Mouse (Mus musculus) hindbrain, embryonic 10.5 days (tissue): ENCODE results near the gene Wwox. TPM values are rescaled to one million over a fixed set of nuclear protein-coding genes. Genes with fewer than 3 reads are reported as not detected.

Experiments
- DNase-seq: peaks from one replicate; pipeline ENCODE4 v3.0.0-alpha.2; 2017; ENCODE audit warnings: low spot score
- H3K27ac ChIP-seq: fragments of 300-500 bp; sonication (generic); 2 replicates; pipeline ENCODE4 v1.5.1; 2016; ENCODE audit warnings: mild to moderate bottlenecking, moderate library complexity
- H3K27me3 ChIP-seq: fragments of 300-500 bp; sonication (generic); 2 replicates; pipeline ENCODE4 v1.6.1; 2016; ENCODE audit warnings: mild to moderate bottlenecking; ENCODE audit not compliant: poor library complexity, insufficient read depth, severe bottlenecking
- H3K36me3 ChIP-seq: fragments of 300-500 bp; sonication (generic); 2 replicates; pipeline ENCODE4 v1.6.1; 2016; ENCODE audit warnings: mild to moderate bottlenecking, moderate library complexity
- H3K4me1 ChIP-seq: fragments of 300-500 bp; sonication (generic); replicated peaks from 2 replicates; pipeline ENCODE4 v1.6.1; 2016; ENCODE audit warnings: mild to moderate bottlenecking
- H3K4me3 ChIP-seq: fragments of 300-500 bp; sonication (generic); 2 replicates; pipeline ENCODE4 v1.5.1; 2016; ENCODE audit warnings: mild to moderate bottlenecking, moderate library complexity
- H3K9me3 ChIP-seq: fragments of 300-500 bp; sonication (generic); 2 replicates; pipeline ENCODE4 v1.6.1; 2016; ENCODE audit warnings: mild to moderate bottlenecking, moderate library complexity
- WGBS: fragments of 180-500 bp; shearing (Covaris S2); methylation state at CpG from one replicate; pipeline ENCODE4 v1.1.7; 2016; 5-methylcytosine and 5-hydroxymethylcytosine counted together
- polyA plus RNA-seq: library from polyadenylated mRNA; unstranded; fragments of >200 nt; fragmentation: Nextera tagmentation; extraction: Ambion mirVana; gene quantifications from 2 replicates; pipeline ENCODE4 v1.2.1, GENCODE M21; 2016

Wwox gene
- polyA plus RNA-seq, 1 experiment from 2014 or later = 12.5 TPM

GRCm38 (mm10) chr8:114675151-114675550, 235.7 kb downstream of the Wwox start:
- 91% methylated on average over 7 of the region's 7 CpGs for WGBS
- H3K27me3 ChIP-seq = no peaks in the 10 kb centered on the region
- no peaks in the 10 kb centered on the region for H3K36me3 ChIP-seq

GRCm38 (mm10) chr8:114676918-114677317, 237.5 kb downstream of the Wwox start:
- Histone ChIP-seq H3K4me3 (no peak overlapping the region), H3K36me3 (no peaks in the 10 kb centered on the region), H3K4me1 (peaks cover 7% of the 10 kb centered on the region), H3K27me3 (no peaks in the 10 kb centered on the region), H3K27ac (no peak overlapping the region), H3K9me3 (no peaks in the 10 kb centered on the region)
- 85% methylated on average over 2 of the region's 2 CpGs for WGBS
- no peak for DNase-seq

More at GRCm38 (mm10) chr8:114675151-114675550, 235.7 kb downstream of the Wwox start:
- no peak overlapping the region for H3K4me3 ChIP-seq
- H3K9me3 ChIP-seq = no peaks in the 10 kb centered on the region
- H3K4me1 ChIP-seq = peaks cover 7% of the 10 kb centered on the region
- no peak overlapping the region for H3K27ac ChIP-seq
- DNase-seq = no peak

- H3K27ac ChIP-seq = no peak overlapping the region
- H3K4me1 ChIP-seq = peaks cover 7% of the 10 kb centered on the region
- no peaks in the 10 kb centered on the region for H3K27me3 ChIP-seq
- WGBS = 62% methylated on average over 6 of the region's 6 CpGs
- H3K4me3 ChIP-seq = no peak overlapping the region
- H3K36me3 ChIP-seq = no peaks in the 10 kb centered on the region
- no peaks in the 10 kb centered on the region for H3K9me3 ChIP-seq
- no peak for DNase-seq
Measured at GRCm38 (mm10) chr8:114677551-114678127, 238.2 kb downstream of the Wwox start.

GRCm38 (mm10) chr8:114679386-114680098, 240.1 kb downstream of the Wwox start:
- no peaks in the 10 kb centered on the region for H3K36me3 ChIP-seq
- peaks cover 7% of the 10 kb centered on the region for H3K4me1 ChIP-seq
- H3K4me3 ChIP-seq = no peak overlapping the region
- H3K27me3 ChIP-seq = no peaks in the 10 kb centered on the region
- no peak for DNase-seq
- 89% methylated on average over 14 of the region's 14 CpGs for WGBS
- no peaks in the 10 kb centered on the region for H3K9me3 ChIP-seq
- no peak overlapping the region for H3K27ac ChIP-seq

GRCm38 (mm10) chr8:114681136-114681535, 241.7 kb downstream of the Wwox start:
- no peak for DNase-seq
- Histone ChIP-seq H3K4me1 (peaks cover 7% of the 10 kb centered on the region), H3K27ac (no peak overlapping the region), H3K36me3 (no peaks in the 10 kb centered on the region), H3K9me3 (no peaks in the 10 kb centered on the region), H3K27me3 (no peaks in the 10 kb centered on the region), H3K4me3 (no peak overlapping the region)
- 74% methylated on average over 10 of the region's 10 CpGs for WGBS

GRCm38 (mm10) chr8:114682166-114682565, 242.7 kb downstream of the Wwox start:
- peaks cover 7% of the 10 kb centered on the region for H3K4me1 ChIP-seq
- WGBS = 82% methylated on average over 10 of the region's 10 CpGs
- no peaks in the 10 kb centered on the region for H3K9me3 ChIP-seq
- H3K36me3 ChIP-seq = no peaks in the 10 kb centered on the region
- no peaks in the 10 kb centered on the region for H3K27me3 ChIP-seq
- no peak for DNase-seq
- no peak overlapping the region for H3K27ac ChIP-seq
- H3K4me3 ChIP-seq = no peak overlapping the region

- DNase-seq = no peak
- 87% methylated on average over 11 of the region's 11 CpGs for WGBS
- Histone ChIP-seq H3K4me3 (no peak overlapping the region), H3K36me3 (no peaks in the 10 kb centered on the region), H3K9me3 (no peaks in the 10 kb centered on the region), H3K4me1 (no peaks in the 10 kb centered on the region), H3K27me3 (no peaks in the 10 kb centered on the region), H3K27ac (no peak overlapping the region)
Measured at GRCm38 (mm10) chr8:114684046-114684702, 244.7 kb downstream of the Wwox start.

GRCm38 (mm10) chr8:114686462-114686861, 247.0 kb downstream of the Wwox start:
- WGBS = 85% methylated on average over 4 of the region's 4 CpGs
- Histone ChIP-seq H3K4me3 (no peak overlapping the region), H3K36me3 (no peaks in the 10 kb centered on the region), H3K27me3 (no peaks in the 10 kb centered on the region), H3K9me3 (no peaks in the 10 kb centered on the region), H3K27ac (no peak overlapping the region), H3K4me1 (no peaks in the 10 kb centered on the region)
- no peak for DNase-seq

- H3K4me1 ChIP-seq = no peaks in the 10 kb centered on the region
- no peak for DNase-seq
- no peak overlapping the region for H3K27ac ChIP-seq
- no peaks in the 10 kb centered on the region for H3K27me3 ChIP-seq
- no peaks in the 10 kb centered on the region for H3K9me3 ChIP-seq
- WGBS = 84% methylated on average over 11 of the region's 11 CpGs
- no peaks in the 10 kb centered on the region for H3K36me3 ChIP-seq
- H3K4me3 ChIP-seq = no peak overlapping the region
Measured at GRCm38 (mm10) chr8:114688732-114689131, 249.3 kb downstream of the Wwox start.

GRCm38 (mm10) chr8:114694566-114695198, 255.2 kb downstream of the Wwox start:
- no peak overlapping the region for H3K4me3 ChIP-seq
- H3K36me3 ChIP-seq = no peaks in the 10 kb centered on the region
- WGBS = 87% methylated on average over 4 of the region's 4 CpGs
- no peak overlapping the region for H3K27ac ChIP-seq
- no peak for DNase-seq
- no peaks in the 10 kb centered on the region for H3K9me3 ChIP-seq
- H3K4me1 ChIP-seq = no peaks in the 10 kb centered on the region
- H3K27me3 ChIP-seq = no peaks in the 10 kb centered on the region

GRCm38 (mm10) chr8:114703517-114703916, 264.1 kb downstream of the Wwox start:
- Histone ChIP-seq H3K27ac (no peak overlapping the region), H3K4me1 (no peaks in the 10 kb centered on the region), H3K9me3 (0 out of 2 replicates have a peak, but pooled peaks cover 4% of the 10 kb centered on the region), H3K4me3 (no peak overlapping the region), H3K36me3 (no peaks in the 10 kb centered on the region), H3K27me3 (no peaks in the 10 kb centered on the region)
- DNase-seq = no peak
- 84% methylated on average over 5 of the region's 5 CpGs for WGBS

GRCm38 (mm10) chr8:114707538-114708138, 268.2 kb downstream of the Wwox start:
- Histone ChIP-seq H3K27ac (no peak overlapping the region), H3K9me3 (no peaks in the 10 kb centered on the region), H3K36me3 (no peaks in the 10 kb centered on the region), H3K4me3 (no peak overlapping the region), H3K4me1 (0 out of 2 replicates have a peak, but pooled peaks cover 7% of the 10 kb centered on the region), H3K27me3 (no peaks in the 10 kb centered on the region)
- 84% methylated on average over 15 of the region's 15 CpGs for WGBS
- no peak for DNase-seq
